Mouse (Mus musculus) kidney, embryonic 14.5 days (tissue): ENCODE measurements around the gene Scarf1. TPM values are rescaled to one million over a fixed set of nuclear protein-coding genes. Genes with fewer than 3 reads are reported as not detected.

Experiments used
- ATAC-seq: fragments of 200-750 bp; cut with Nextera tagmentation; 2 replicates; pipeline ENCODE4 v1.8.0; 2017; ENCODE audit warnings: moderate number of reproducible peaks, mild to moderate bottlenecking, moderate TSS enrichment, moderate library complexity; ENCODE audit not compliant: low FRiP score, low TSS enrichment
- H3K27ac ChIP-seq: fragments of 300-500 bp; sonication (generic); 2 replicates; pipeline ENCODE4 v1.5.1; 2014; ENCODE audit warnings: low read depth, mild to moderate bottlenecking, low read length, moderate library complexity, mixed read lengths
- H3K27me3 ChIP-seq: fragments of 300-500 bp; sonication (generic); 2 replicates; pipeline ENCODE4 v1.6.1; 2014; ENCODE audit warnings: mild to moderate bottlenecking, low read length; ENCODE audit not compliant: control insufficient read depth, insufficient read depth
- H3K36me3 ChIP-seq: fragments of 300-500 bp; sonication (generic); 2 replicates; pipeline ENCODE4 v1.6.1; 2014; ENCODE audit warnings: low read length, mixed read lengths; ENCODE audit not compliant: control insufficient read depth, insufficient read depth
- H3K4me1 ChIP-seq: fragments of 300-500 bp; sonication (generic); 2 replicates; pipeline ENCODE4 v1.6.1; 2014; ENCODE audit warnings: low read length, mixed read lengths; ENCODE audit not compliant: control insufficient read depth, insufficient read depth
- H3K4me2 ChIP-seq: fragments of 300-500 bp; sonication (generic); replicated peaks from 2 replicates; pipeline ENCODE4 v1.6.1; 2014; ENCODE audit warnings: low read depth, mild to moderate bottlenecking, low read length
- H3K4me3 ChIP-seq: fragments of 300-500 bp; sonication (generic); 2 replicates; pipeline ENCODE4 v1.5.1; 2014; ENCODE audit warnings: mild to moderate bottlenecking, low read length
- H3K9ac ChIP-seq: fragments of 300-500 bp; sonication (generic); 2 replicates; pipeline ENCODE4 v1.6.1; 2014; ENCODE audit warnings: low read depth, mild to moderate bottlenecking, low read length, moderate library complexity
- H3K9me3 ChIP-seq: fragments of 300-500 bp; sonication (generic); 2 replicates; pipeline ENCODE4 v1.6.1; 2016; ENCODE audit warnings: low read length; ENCODE audit not compliant: control insufficient read depth
- WGBS: fragments of 180-500 bp; shearing (Covaris S2); extraction: QIAGEN DNeasy Blood & Tissue Kit; methylation state at CpG from one replicate; pipeline ENCODE4 v1.1.7; 2014; 5-methylcytosine and 5-hydroxymethylcytosine counted together
- polyA plus RNA-seq: library from polyadenylated mRNA; unstranded; fragments of >200 nt; fragmentation: Nextera tagmentation; extraction: Ambion mirVana; gene quantifications from 2 replicates; pipeline ENCODE4 v1.2.1, GENCODE M21; 2014

The Scarf1 gene
- polyA plus RNA-seq, 1 experiment from 2014 or later, result 10.0 TPM

DNA sequence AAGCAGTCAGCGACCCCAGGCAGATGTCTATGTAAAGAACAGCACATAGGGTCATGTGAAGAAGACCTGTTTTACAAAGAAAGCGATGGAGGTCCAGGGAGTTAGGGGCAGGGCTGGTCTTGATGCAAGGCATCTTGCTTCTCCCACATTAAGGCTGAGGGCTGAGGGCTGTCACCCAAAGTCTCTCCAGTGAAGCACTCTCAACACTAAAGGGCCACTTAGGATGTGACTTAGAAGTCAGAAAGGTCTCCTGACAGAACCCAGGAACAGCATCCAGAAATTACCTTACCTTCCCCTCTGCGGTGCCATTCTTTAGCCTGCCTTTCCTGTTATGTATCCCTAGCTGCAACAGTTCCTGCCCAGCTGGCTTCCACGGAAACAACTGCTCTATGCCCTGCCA is 8.3 kb downstream of the Scarf1 start:
- H3K9ac ChIP-seq, result no peak overlapping the region
- WGBS, result 89% methylated on average over 4 of the region's 4 CpGs
- no peak overlapping the region for H3K4me3 ChIP-seq
- no peak overlapping the region for H3K27ac ChIP-seq
- ATAC-seq, result no peak
- H3K36me3 ChIP-seq, result no peaks in the 10 kb centered on the region
- H3K4me1 ChIP-seq, result no peaks in the 10 kb centered on the region
- no peaks in the 10 kb centered on the region for H3K9me3 ChIP-seq
- H3K27me3 ChIP-seq, result no peaks in the 10 kb centered on the region
- H3K4me2 ChIP-seq, result no peak overlapping the region

DNA sequence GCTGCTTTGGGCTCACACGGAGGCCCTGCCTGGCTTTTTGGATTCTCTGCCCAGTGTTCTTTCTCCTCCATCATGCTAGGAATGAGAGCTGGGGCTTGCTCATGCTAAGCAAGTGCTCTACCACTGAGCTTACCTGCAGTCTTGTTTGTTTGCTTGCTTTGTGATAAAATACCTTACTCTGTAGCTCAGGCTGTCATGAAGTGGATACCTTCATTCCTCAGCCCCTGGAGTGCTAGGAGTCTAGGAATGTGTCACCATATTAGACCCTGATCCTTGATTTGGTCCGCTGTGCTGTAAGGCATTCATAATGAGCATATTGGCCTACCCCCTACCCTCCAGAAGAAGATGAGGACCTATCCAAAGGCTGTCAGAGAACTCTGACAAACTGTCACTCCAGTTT is 9.5 kb downstream of the Scarf1 start:
- no peaks in the 10 kb centered on the region for H3K36me3 ChIP-seq
- 88% methylated on average over 2 of the region's 2 CpGs for WGBS
- H3K27me3 ChIP-seq, result no peaks in the 10 kb centered on the region
- H3K9ac ChIP-seq, result no peak overlapping the region
- no peak overlapping the region for H3K27ac ChIP-seq
- ATAC-seq, result no peak
- no peak overlapping the region for H3K4me3 ChIP-seq
- no peak overlapping the region for H3K4me2 ChIP-seq
- H3K9me3 ChIP-seq, result no peaks in the 10 kb centered on the region
- no peaks in the 10 kb centered on the region for H3K4me1 ChIP-seq

GRCm38 (mm10) chr11:75525531-75526125 is 12.3 kb downstream of the Scarf1 start:
- Histone ChIP-seq H3K27ac (no peak overlapping the region), H3K36me3 (no peaks in the 10 kb centered on the region), H3K4me3 (no peak overlapping the region), H3K27me3 (no peaks in the 10 kb centered on the region), H3K9ac (no peak overlapping the region), H3K4me2 (no peak overlapping the region), H3K9me3 (no peaks in the 10 kb centered on the region), H3K4me1 (no peaks in the 10 kb centered on the region; the same call in 1 of the 2 replicates)
- no peak for ATAC-seq
- WGBS, result 86% methylated on average over 15 of the region's 15 CpGs

DNA sequence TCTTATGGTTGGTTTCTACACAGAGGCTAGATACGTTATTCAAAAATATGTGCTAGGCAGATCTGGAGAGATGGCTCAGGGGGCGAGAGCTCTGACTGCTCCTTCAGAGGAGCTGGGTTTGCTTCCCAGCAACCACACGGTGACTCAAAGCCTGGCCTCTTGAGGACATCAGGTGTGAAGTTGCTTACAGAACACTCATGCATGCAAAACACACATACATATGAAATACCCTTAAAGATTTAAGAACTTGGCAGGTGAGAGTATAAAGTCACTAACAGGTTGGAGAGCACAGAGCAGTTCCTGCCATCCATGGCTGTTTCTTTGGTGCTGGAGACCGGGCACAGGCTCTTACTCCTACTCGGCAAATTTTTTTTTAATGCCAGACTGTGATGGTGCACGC is 13.6 kb downstream of the Scarf1 start:
- H3K27ac ChIP-seq, result no peak overlapping the region
- no peak for ATAC-seq
- no peaks in the 10 kb centered on the region for H3K9me3 ChIP-seq
- H3K9ac ChIP-seq, result no peak overlapping the region
- H3K4me2 ChIP-seq, result no peak overlapping the region
- 82% methylated on average over 6 of the region's 6 CpGs for WGBS
- H3K27me3 ChIP-seq, result no peaks in the 10 kb centered on the region
- peaks cover under 1% of the 10 kb centered on the region; the same call in 1 of the 2 replicates for H3K4me1 ChIP-seq
- no peak overlapping the region for H3K4me3 ChIP-seq
- no peaks in the 10 kb centered on the region for H3K36me3 ChIP-seq

- H3K9ac ChIP-seq, result no peak overlapping the region
- H3K36me3 ChIP-seq, result no peaks in the 10 kb centered on the region
- ATAC-seq, result no peak
- H3K27me3 ChIP-seq, result no peaks in the 10 kb centered on the region
- H3K27ac ChIP-seq, result no peak overlapping the region
- H3K4me2 ChIP-seq, result no peak overlapping the region
- H3K4me1 ChIP-seq, result peaks cover 10% of the 10 kb centered on the region
- no peak overlapping the region for H3K4me3 ChIP-seq
- WGBS, result 54% methylated on average over 4 of the region's 4 CpGs
- H3K9me3 ChIP-seq, result no peaks in the 10 kb centered on the region
Observed at GRCm38 (mm10) chr11:75529771-75530170, 16.4 kb downstream of the Scarf1 start.

DNA sequence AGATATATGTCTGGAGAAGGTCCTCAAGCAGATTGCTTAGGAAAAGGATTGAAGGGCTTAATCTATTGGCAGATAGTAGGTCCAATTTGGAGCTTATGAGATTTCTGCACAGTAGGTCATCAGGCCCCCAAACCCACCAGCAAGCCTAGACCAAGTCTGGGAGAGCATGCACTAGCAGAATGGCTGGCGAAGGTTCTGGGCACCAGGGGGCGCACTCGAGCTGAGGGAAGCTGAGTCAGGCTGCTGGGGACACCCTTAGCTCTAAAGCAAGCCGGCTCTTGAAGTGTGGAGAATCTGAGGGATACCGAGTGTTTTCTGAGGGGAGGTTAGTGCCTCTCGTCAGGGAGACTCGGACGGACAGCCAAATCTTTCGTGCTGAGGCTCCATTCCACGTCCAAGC is 17.0 kb downstream of the Scarf1 start:
- no peaks in the 10 kb centered on the region for H3K36me3 ChIP-seq
- H3K27me3 ChIP-seq, result no peaks in the 10 kb centered on the region
- peak overlapping the region; percentile 68 for H3K9ac ChIP-seq
- H3K9me3 ChIP-seq, result no peaks in the 10 kb centered on the region
- H3K4me2 ChIP-seq, result peak overlapping the region; percentile 96
- peak overlapping the region; percentile 59 for H3K4me3 ChIP-seq
- no peak overlapping the region for H3K27ac ChIP-seq
- peaks cover 15% of the 10 kb centered on the region for H3K4me1 ChIP-seq
- 0% methylated on average over 10 of the region's 10 CpGs for WGBS
- ATAC-seq, result peak; percentile 60

DNA sequence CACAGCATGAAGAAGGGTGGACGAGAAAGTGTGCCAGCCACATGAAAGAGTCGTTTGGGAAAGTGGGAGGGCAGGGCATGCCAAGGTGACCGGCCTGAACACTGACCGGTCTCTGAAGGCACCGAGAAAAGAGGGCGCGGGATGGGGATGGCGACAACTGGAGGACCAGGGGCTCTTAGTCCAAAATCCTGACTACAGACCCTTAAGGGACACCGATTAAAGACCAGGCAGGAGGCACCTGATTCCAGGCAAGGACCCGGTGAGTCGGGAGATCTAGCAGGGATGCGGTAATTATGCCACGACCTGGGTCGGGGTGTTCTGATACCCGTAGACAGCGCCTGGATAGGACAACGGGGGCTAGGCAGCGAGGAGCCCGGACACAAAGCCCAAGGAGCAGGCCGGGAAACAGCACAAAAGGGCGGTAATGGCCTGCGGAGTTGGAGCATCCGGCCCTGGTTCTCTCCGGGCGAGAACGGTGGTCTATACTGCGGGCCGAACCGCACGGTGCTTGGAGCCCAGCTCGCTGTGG is 17.6 kb downstream of the Scarf1 start:
- peak overlapping the region; percentile 68 for H3K9ac ChIP-seq
- H3K4me3 ChIP-seq, result peak overlapping the region; percentile 59
- peaks cover 18% of the 10 kb centered on the region for H3K4me1 ChIP-seq
- peak overlapping the region; percentile 85; the same call in 1 of the 2 replicates for H3K27ac ChIP-seq
- WGBS, result under 1% methylated on average over 30 of the region's 31 CpGs
- no peaks in the 10 kb centered on the region for H3K36me3 ChIP-seq
- no peaks in the 10 kb centered on the region for H3K27me3 ChIP-seq
- H3K4me2 ChIP-seq, result peak overlapping the region; percentile 96
- ATAC-seq, result no peak; the same call in 1 of the 2 replicates
- H3K9me3 ChIP-seq, result no peaks in the 10 kb centered on the region

DNA sequence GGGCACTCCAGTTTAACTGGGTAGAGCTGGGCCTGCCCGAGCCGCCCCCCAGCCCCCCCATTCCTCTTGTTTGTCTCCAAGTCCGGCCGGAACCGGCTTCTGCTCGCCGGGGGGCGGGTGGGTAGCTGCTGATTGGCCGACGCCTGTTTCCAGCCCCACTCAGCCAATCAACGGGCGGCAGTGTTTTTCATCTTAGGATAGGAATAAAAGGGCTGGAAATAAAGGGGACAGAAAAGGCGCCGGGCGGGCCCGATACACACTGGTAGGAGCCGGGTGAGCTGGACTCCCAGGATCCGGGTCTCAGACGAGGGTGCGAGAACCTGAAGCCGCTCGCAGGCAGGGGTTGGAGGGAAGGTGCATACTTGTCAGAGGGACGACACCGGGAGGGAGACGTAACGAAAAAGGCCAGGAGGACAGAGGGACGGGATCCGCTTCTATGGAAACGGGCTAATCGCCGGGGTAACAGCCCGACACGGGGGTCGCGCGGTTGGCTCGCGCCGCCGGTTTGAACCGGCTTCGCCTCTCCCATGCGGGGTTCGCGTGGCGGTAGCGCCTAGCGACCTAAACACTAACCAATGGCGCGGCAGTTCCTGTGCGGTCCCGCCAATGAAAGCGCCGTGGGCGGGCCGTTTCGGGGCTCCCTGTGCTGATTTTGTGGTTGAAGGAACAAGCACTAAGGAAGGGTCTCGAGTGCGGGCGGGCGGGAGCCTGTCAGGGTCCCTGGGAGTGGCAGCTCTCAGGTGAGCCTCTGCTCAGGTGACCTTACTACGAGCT is 18.3 kb downstream of the Scarf1 start, which contains the start of gene Slc43a2:
Gene Slc43a2, plus strand, starts transcription at position 226 of the 774 bp plus-strand sequence.
- H3K27ac ChIP-seq, result peak within 1 kb of the TSS; percentile 85
- H3K4me3 ChIP-seq, result peak within 1 kb of the TSS; percentile 59
- WGBS, result under 1% methylated on average over 61 of the region's 62 CpGs
- ATAC-seq, result peak; percentile 92
- peak within 1 kb of the TSS; percentile 68 for H3K9ac ChIP-seq
- no peaks in the 10 kb centered on the region for H3K27me3 ChIP-seq
- no peaks in the 10 kb centered on the region for H3K9me3 ChIP-seq
- no peaks in the 10 kb centered on the region for H3K36me3 ChIP-seq
- peak within 1 kb of the TSS; percentile 96 for H3K4me2 ChIP-seq
- H3K4me1 ChIP-seq, result peaks cover 18% of the 10 kb centered on the region
